Mouse (Mus musculus): Measurements from ENCODE around the gene Btn2a2. TPM values are rescaled to one million over a fixed set of nuclear protein-coding genes. Genes with fewer than 3 reads are reported as not detected.

Gene Btn2a2
- 0.55 TPM for total RNA-seq (2023)

DNA sequence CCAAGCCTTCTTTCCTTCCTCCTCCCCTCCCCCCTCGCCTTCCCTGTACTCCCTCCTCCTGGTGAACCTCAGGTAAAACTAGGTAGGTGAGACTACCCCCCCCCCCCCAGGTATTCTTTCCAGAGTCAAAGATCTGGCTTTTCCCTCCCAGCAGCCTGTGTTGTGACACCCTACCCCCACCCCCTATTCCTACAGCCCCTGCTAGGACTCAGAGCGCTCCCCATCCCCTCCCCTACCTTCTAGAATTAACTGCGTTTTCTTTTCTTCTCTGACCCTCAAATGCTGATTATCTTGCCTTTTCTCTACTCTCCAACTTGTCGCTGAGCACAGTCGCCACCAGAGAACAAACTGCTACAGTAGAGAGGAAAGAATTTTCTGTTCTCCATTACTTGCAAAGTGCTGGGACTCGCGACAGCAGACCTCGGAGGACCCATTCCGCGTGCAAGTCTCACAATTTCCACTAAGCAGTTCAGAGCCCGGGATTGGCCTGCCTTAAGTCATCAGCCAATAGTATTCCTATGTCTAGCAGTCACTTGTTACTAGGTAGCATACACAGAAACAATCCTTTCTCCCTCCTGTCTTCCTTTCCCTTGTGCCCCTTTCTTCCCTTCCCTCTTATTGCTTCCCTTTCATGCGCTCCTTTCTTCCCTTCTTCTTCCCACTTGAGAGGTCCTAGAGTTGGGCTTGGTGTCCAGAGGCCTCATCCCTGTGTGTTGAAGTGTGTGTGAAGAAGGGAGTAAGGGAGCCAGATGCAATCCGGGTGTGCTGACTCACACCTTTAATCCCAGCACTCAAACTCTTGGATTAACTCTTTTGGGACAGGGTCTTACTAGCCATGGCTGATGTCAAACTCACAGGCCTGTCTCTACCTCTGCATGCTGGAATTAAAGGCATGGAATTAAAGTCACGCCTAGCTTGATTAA, at the start of gene Btn2a2:
Gene Btn2a2 (minus strand): TSS at position 458 of the 923 bp plus-strand sequence.

DNA sequence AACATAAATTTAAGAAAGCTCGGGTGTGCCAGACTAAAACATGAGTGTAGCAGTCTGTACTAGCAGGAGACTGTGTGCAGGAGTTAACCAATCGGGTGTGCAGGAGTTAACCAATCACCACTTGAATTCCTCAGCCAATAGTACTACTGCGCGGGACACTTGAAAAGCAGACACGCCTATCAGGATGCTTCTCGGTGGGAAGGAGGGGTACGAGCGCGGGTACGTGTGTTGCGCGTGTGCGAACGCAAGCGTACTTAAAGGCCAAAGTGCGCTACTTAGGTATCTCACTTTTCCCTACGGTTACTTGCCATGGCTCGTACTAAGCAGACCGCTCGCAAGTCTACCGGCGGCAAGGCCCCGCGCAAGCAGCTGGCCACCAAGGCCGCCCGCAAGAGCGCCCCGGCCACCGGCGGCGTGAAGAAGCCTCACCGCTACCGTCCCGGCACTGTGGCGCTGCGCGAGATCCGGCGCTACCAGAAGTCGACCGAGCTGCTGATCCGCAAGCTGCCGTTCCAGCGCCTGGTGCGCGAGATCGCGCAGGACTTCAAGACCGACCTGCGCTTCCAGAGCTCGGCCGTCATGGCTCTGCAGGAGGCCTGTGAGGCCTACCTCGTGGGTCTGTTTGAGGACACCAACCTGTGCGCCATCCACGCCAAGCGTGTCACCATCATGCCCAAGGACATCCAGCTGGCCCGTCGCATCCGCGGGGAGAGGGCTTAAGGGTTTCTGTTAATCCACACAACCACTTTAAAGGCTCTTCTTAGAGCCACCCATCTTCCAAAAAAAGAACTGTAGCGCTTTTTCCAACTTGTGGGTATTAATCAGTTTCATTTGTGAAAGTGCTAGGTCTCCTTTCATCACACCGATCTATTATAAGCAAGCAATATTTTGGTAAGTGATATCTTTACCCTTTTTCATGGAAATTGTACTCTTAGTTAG, 46.7 kb upstream of the Btn2a2 start, which contains the start of gene Hist1h3g:
Gene Hist1h3g (plus strand): TSS at position 286 of the 939 bp plus-strand sequence.

GRCm38 (mm10) chr13:23533560-23534367, 45.1 kb upstream of the Btn2a2 start, which contains the start of gene Hist1h2af:
Gene Hist1h2af, plus strand, starts transcription at chr13:23533906.

GRCm38 (mm10) chr13:23530901-23531875, 42.5 kb upstream of the Btn2a2 start, which contains the start of gene Hist1h4h:
Gene Hist1h4h, plus strand, starts transcription at chr13:23531050.

DNA sequence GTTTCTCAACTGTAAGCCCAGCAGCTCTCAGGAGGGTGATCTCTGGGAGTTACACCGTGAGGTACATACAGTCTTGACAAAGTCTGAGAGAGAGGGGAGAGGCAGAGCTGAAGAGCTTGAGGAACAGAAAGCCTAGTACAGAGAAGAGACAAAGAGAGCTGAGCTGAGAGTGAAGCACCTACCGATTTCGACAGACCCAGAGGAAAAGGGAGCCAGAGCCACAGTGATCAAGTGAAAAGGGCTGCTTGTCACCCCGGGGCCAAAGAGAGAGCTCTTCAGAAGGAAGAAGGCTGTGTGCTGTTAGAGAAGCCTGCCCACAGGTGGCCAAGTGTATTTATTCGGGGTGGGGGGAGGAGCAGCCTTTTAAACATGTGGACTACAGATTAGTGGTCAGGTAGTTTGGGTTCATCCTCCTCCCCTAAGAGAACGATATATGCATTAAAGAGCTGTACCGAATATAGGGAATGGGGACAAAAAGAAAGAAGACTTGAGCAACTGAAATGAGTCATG, 23.0 kb downstream of the Btn2a2 start, which contains the start of gene Btn1a1:
Gene Btn1a1 (minus strand): TSS at position 302 of the 510 bp plus-strand sequence.

Other genes starting within 250 kb of the Btn2a2 start
- gene Vmn1r223, start 241.7 kb downstream of the Btn2a2 start, total RNA-seq (2023) = not detected
- 18.6 TPM for gene Zfp322a, start 119.6 kb downstream of the Btn2a2 start, total RNA-seq (2023)
- gene Abt1, start 65.0 kb downstream of the Btn2a2 start, total RNA-seq (2023) = 17.1 TPM
- not detected for gene Btn1a1, start 23.0 kb downstream of the Btn2a2 start, total RNA-seq (2023)
- gene Hist1h4h, start 42.2 kb upstream of the Btn2a2 start, total RNA-seq (2023) = 235 TPM
- gene Hist1h2af, start 45.0 kb upstream of the Btn2a2 start, total RNA-seq (2023) = 10.3 TPM
- gene Hist1h3g, start 46.6 kb upstream of the Btn2a2 start, total RNA-seq (2023) = 2.5 TPM
- gene Hist1h2bh, start 54.5 kb upstream of the Btn2a2 start, total RNA-seq (2023) = 3.6 TPM
- 57.2 TPM for gene Hist1h3f, start 55.2 kb upstream of the Btn2a2 start, total RNA-seq (2023)
- gene Hist1h4f, start 62.8 kb upstream of the Btn2a2 start, total RNA-seq (2023) = 35.5 TPM
- 8.0 TPM for gene Hist1h1d, start 64.4 kb upstream of the Btn2a2 start, total RNA-seq (2023)
- 113 TPM for gene Hist1h3e, start 73.5 kb upstream of the Btn2a2 start, total RNA-seq (2023)
- gene Hist1h2ae, start 82.4 kb upstream of the Btn2a2 start, total RNA-seq (2023) = 10.3 TPM
- 137 TPM for gene Hist1h2bg, start 82.5 kb upstream of the Btn2a2 start, total RNA-seq (2023)
- gene Hist1h2bf, start 85.3 kb upstream of the Btn2a2 start, total RNA-seq (2023) = 88.7 TPM
- 2.5 TPM for gene Hist1h2ad, start 85.5 kb upstream of the Btn2a2 start, total RNA-seq (2023)
- gene Hist1h3d, start 86.9 kb upstream of the Btn2a2 start, total RNA-seq (2023) = 2.8 TPM
- gene Hist1h4d, start 92.7 kb upstream of the Btn2a2 start, total RNA-seq (2023) = 122 TPM
- gene Hist1h2be, start 132.3 kb upstream of the Btn2a2 start, total RNA-seq (2023) = 14.7 TPM
- 187 TPM for gene Hist1h1e, start 133.7 kb upstream of the Btn2a2 start, total RNA-seq (2023)
- gene Hist1h2ac, start 195.1 kb upstream of the Btn2a2 start, total RNA-seq (2023) = 6.8 TPM
- 7.9 TPM for gene Hist1h2bc, start 195.3 kb upstream of the Btn2a2 start, total RNA-seq (2023)
- not detected for gene Hist1h1t, start 207.0 kb upstream of the Btn2a2 start, total RNA-seq (2023)
- 147 TPM for gene Hist1h4c, start 209.6 kb upstream of the Btn2a2 start, total RNA-seq (2023)
- gene Hfe, start 222.0 kb upstream of the Btn2a2 start, total RNA-seq (2023) = 2.7 TPM
- 839 TPM for gene Hist1h1c, start 250.0 kb upstream of the Btn2a2 start, total RNA-seq (2023)

Measured in CD8-positive naive resting alpha-beta T cell, adult 57 days (primary cell).